Mouse (Mus musculus): ENCODE data around the gene Bola1.
"Not testable (repeated sequence)": the region's sequence is repeated elsewhere in the genome, so short reads cannot be mapped to it uniquely, and the experiment has no call there.

Bola1 gene

DNA sequence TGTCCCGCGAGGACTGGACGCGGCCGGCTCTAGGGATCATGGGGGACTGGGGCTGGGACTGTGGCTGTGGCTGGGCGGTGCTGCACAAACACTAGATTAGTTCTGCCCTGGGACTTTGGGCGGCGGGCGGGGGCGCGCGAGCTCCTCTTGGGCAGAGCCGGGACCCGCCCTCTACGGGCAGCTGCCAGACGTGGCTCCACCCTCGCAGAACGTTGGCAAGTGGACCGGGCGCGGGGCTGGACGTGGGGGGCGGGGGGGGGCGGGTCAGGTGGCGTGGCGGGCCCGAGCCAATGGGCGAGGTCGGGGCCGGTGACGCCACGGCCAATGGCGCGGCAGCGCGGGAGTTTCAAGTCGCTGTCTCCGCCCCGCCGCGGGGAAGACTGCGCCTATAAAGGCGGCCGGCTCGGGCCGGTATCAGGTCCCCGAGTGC, 26.9 kb upstream of the Bola1 start, which contains the start of gene Hist2h3c1:
TSS of gene Hist2h3c1 (plus strand) at position 259 of the 430 bp plus-strand sequence.
- DNase-seq: not testable (repeated sequence)

DNA sequence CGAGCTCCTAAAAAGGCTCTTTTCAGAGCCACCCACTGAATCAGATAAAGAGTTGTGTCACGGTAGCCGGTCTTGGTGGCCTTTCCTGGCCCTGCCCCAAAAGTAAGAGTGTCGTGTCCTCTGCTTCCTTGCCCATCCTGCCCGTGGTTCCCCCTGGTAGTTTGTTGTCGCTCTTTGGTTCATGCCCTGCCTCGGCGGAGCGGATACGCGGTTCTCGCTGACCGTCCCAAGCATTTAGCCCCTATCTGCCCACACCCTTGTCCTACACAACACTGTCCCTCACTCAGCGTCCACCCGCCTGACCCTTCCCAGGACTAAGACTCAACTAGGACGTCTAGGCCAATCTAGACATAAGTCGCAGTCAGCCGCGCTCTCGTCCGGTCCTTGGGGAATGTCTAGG, 26.5 kb upstream of the Bola1 start:
- not testable (repeated sequence) for DNase-seq

DNA sequence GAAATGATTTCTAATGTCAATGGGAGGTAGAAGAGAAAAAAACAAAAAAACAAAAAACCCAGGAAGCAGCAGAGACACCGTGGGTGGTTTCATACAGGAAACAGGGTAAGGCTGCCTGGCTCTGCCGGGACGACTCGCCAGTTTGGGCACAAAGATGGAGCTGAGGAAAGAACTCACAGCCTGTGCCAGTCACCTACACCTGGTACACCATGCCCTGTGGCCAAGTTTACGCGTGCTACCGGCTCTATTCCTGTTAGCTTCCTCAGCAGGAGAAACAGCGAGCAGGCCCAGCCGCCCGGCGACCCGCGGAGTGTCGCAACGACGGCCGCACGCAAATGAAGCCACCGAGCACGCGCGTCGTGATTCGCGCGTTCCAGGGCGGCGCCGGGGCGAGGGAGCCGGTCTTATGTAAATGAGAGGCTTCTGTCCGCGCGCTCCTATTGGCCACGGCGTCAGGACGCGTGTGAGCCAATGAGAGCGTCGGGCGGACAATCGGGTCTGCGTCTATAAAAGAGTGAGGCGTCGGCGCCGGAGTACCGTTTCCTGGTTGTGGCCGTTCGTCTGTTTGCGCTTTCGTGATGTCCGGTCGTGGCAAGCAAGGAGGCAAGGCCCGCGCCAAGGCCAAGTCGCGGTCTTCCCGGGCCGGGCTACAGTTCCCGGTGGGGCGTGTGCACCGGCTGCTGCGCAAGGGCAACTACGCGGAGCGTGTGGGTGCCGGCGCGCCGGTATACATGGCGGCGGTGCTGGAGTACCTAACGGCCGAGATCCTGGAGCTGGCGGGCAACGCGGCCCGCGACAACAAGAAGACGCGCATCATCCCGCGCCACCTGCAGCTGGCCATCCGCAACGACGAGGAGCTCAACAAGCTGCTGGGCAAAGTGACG, 25.7 kb upstream of the Bola1 start, which contains the start of gene Hist2h2aa1:
TSS of gene Hist2h2aa1 (plus strand) at position 495 of the 884 bp plus-strand sequence.
- DNase-seq: peak; percentile 91

DNA sequence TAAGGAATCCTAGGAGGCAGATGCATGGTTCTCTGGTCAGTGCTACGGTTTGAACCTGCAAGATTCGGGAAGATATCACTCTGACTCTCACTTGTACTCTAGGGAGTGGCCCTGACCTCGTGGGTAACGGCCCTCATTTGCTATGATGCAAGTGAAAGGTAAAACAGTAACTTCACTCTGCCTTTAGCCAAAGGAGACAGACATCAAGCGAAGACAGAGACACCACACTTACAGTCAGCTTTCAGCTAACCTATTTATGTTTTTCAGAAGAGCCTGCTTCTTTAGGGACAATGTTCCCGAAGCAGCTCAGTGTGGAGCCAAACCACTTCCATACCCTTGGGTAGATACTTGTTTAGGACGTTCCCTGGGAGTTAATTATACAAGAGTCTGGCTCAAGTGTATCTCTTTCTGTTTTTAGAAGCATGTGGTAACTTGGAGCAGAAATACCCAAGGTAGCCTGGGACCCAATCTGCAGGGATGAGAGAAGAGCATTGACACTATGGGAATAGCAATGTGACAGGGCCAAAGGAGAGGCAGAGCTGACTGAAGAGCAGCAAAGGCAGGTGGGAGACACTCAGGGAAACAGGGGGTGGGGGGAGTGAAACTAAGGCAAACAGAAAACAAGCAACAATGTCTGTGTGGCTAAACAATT, 24.5 kb upstream of the Bola1 start:
- DNase-seq: peak; percentile 31

DNA sequence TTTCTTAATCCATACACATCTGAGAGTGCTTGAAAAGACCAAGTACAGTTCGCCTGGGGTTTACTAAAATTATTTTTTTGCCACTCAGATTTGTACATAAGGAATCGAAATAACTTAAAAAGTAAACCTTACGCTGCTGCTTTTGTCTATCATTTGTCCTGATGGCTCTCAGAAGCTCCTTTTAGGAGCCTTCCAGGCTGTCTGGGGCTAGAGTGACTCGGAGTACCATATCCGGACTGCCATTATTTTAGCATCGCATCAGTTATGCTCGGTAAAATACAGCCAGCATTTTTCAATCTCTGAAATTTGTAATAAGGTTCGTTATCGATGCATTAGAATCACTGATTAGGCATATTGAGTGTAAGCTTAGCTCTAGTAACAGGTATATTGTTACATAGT, 21.3 kb upstream of the Bola1 start:
- DNase-seq: no peak

DNA sequence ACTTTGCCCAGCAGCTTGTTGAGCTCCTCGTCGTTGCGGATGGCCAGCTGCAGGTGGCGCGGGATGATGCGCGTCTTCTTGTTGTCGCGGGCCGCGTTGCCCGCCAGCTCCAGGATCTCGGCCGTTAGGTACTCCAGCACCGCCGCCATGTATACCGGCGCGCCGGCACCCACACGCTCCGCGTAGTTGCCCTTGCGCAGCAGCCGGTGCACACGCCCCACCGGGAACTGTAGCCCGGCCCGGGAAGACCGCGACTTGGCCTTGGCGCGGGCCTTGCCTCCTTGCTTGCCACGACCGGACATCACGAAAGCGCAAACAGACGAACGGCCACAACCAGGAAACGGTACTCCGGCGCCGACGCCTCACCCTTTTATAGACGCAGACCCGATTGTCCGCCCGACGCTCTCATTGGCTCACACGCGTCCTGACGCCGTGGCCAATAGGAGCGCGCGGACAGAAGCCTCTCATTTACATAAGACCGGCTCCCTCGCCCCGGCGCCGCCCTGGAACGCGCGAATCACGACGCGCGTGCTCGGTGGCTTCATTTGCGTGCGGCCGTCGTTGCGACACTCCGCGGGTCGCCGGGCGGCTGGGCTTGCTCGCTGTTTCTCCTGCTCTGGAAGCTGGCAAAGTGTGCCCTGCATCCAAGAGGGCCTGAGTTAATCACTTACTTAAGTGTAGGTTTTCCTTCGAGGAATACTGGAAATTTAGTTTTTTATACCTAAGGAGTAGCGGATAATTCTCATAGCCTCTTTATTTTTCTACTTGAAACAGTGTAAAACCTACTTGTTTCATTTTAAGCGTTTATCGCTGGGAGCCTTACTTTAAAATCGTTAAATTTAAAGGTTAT, 20.7 kb upstream of the Bola1 start, which contains the start of gene Hist2h2aa2:
TSS of gene Hist2h2aa2 (minus strand) at position 328 of the 850 bp plus-strand sequence.
- DNase-seq: peak; percentile 95

DNA sequence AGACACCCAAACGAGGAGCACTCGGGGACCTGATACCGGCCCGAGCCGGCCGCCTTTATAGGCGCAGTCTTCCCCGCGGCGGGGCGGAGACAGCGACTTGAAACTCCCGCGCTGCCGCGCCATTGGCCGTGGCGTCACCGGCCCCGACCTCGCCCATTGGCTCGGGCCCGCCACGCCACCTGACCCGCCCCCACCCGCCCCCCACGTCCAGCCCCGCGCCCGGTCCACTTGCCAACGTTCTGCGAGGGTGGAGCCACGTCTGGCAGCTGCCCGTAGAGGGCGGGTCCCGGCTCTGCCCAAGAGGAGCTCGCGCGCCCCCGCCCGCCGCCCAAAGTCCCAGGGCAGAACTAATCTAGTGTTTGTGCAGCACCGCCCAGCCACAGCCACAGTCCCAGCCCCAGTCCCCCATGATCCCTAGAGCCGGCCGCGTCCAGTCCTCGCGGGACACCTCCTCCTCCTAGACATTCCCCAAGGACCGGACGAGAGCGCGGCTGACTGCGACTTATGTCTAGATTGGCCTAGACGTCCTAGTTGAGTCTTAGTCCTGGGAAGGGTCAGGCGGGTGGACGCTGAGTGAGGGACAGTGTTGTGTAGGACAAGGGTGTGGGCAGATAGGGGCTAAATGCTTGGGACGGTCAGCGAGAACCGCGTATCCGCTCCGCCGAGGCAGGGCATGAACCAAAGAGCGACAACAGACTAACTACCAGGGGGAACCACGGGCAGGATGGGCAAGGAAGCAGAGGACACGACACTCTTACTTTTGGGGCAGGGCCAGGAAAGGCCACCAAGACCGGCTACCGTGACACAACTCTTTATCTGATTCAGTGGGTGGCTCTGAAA, 19.7 kb upstream of the Bola1 start, which contains the start of gene Hist2h3c2:
TSS of gene Hist2h3c2 (minus strand) at position 174 of the 840 bp plus-strand sequence.
- peak; percentile 71 for DNase-seq

DNA sequence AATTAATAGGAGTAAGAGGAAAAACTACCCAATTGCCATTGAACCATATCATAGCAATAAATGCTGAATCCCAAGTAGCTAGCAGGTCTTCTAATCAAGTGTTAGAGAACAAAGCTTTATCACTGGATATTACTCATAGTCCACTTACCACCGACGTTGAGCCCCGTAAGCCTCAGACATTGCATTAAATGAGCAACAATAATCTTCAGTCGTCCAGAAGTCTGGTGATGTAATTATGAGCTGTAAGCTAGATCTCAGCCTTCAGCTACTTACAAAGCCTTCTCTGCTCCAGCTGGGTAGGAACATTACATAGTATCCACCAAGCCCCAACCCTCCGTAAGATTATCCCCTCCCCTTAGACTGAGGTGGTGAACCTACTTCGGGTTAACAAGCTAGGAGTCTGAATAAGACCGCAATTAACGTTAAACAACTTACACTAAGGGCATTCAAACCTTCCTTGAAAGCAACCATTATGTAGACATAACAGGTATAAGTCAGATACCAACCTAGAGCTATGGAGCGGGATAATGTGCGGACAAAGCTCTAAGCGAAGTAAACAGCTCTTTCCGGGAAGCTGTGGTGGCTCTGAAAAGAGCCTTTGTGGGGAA, 18.5 kb upstream of the Bola1 start:
- DNase-seq: no peak

DNA sequence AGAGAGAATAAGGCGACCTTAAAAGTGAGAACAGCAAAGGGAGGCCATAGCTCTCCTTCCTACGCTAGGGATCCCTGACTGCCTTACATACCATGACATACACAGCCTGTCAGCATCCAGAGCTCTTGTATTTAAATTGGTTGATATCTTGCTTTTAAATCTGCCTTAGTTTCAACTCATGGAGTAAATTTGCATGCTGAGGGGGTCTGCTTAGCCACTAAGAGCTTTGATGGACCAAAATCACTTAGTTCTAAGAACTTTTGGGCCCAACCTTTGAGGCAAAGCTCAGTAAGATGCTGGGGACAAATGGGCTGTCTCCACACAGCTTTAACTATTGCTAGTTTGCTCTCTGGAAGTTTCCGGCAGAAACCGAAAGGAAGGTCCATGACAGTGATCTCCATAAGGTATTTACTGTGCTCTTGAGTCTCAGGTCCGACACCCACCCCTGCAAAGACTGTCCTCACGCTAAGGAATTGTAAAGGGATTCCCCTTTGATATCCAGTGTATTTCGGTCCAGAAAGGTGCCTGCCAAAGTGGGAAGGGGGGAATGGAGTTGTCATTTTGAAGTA, 17.9 kb upstream of the Bola1 start:
- no peak for DNase-seq

DNA sequence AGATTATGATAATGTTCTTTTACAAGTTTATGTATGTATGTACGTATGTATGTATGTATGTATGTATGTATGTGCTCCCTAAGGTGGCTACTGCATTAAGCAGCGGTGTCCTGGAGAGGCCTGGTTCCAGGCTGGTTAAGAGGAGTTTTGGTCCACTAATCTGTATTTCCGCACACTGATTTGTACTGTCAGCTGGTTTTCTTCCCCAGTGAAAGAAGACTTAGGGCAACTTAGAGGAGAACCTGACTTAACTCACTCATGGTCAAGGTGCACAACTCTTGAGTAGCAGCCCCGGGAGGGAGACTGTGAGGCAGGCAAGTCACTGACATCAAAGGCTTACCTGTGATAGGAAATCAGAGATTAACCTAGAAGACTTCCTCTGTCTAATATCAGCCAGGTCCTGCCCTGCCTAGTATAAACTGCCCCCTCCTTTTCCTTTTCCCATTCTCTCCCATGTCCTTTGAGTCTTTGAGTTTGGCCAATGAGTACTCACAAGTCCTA, 17.4 kb upstream of the Bola1 start:
- DNase-seq: no peak

DNA sequence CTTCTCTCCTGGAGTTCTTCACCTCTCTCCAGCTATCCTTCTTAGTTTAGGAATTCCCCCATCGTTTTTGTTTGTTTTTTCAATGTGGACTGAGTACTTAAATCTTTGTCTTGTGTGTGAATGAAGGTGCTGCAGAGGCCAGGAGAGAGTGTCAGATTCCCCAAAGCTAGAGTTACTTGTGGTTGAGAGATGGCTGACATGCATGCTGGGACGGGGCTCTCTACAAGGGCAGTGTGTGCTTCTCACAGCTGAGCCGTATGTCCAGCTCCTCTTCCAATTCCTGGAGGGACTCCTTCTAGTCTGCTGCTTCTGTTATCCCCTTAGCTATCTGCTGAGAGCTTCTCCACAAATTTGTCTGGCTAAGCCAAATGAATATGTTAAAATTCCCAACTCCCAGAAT, 16.3 kb upstream of the Bola1 start:
- no peak for DNase-seq

DNA sequence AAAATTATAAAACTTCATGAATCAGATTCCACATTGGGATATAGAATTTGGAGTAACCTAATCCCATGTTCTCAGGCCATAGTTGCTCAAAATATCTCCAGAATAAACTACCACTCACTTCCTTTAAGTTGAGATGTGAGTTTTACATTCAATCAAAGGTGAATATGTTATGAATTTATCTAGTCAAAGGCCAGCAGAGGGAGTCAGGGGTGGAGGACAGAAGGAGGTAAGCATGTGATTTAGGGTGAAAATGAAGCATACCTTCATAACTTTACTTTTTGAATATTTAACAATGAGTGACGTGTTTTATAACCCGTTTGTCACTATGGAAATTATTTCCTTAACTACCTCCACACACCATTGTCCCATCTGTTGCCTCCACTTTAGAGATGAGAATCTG, 15.4 kb upstream of the Bola1 start:
- DNase-seq: no peak

DNA sequence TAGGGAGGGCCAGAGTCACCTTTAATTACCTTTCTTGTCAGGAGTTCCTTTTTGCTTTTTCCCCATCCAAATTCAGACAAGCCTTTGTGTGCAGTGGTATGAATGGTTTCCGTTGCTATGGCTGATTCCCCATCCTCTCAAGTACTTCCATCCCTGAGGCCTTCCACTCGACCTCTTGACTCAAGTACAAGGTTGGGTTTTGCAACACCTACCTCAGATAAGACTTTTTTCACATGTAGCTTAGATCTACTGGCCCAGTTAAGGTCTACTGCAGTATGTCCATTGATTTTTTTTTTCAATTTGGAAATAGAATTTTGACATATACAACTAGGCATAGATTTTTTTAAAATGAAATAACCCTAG, 12.2 kb upstream of the Bola1 start:
- no peak for DNase-seq

DNA sequence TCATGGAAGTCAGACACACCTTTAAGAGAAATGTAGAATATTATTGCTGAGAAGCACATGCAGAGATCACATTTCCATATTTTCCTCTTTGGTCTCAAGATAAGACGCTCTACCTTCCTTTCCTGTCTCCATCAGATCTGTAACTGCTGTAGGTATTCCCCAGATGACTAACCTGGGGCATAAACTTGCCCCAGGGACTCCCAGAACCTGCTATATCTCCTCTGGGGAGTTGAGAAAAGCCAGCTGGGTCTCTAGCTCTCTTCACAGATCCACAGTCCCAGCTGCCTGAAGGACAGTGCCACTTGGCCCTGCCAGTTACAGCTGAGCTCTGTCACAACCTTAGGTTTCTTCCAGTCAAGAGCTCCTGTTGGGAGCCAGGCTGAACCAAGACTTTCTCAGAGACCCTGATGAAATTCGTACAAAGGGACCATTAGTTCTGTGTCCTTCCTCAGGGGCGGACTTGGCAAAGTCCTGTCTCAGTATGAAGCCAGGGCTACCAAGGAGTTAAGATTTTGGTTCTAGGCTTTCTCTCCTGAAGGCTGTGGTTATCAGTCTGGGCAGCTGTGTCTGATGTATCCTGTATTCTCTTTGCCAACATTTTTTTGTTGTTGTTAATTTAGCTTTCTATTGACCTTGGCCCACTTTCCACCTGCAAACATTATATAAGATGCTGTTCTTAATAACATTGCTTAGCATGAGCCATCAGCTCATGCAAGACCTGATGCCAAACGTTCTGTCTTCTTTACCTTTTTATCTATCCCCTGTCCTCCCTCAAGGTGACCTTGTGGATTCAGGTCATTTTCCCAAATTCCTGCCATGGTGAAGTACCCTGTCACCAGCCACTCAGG, 11.6 kb upstream of the Bola1 start:
- DNase-seq: no peak

DNA sequence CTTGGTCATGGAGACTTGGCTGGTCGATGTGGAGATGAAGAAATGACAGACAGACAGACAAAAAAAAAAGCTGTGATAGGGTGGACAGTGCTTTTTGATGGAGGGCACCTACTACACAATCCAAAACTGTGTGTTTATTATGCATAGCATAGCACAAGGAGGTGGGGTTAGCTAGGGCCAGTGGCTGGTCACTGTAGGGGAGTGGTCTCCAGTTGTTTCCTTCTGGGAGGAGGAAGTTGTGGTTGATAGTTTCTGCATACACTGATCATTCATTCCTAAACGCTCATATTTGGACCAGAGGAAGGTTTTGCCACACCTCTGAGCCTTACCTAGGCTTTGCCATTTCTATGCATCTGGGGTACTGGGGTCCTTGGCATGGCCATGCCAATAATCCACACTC, 10.9 kb upstream of the Bola1 start:
- no peak for DNase-seq

DNA sequence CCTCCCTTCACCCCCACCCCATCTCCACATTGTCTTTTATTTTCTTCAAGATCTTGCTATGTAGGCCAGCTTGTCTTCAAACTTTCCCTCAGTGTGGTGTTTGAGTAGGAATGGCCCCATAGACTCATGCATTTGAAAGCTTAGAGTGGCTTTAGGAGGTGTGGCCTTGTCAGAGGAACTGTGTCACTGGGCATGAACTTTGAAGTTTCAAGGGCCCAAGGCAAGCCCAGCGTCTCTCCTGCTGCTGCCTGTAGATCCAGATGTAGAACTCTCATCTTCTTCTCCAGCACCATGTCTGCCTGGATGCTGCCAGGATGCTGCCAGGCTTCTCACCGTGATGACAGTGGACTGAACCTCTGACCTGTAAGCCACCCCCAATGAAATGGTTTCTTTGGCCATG, 9.3 kb upstream of the Bola1 start:
- DNase-seq: no peak

DNA sequence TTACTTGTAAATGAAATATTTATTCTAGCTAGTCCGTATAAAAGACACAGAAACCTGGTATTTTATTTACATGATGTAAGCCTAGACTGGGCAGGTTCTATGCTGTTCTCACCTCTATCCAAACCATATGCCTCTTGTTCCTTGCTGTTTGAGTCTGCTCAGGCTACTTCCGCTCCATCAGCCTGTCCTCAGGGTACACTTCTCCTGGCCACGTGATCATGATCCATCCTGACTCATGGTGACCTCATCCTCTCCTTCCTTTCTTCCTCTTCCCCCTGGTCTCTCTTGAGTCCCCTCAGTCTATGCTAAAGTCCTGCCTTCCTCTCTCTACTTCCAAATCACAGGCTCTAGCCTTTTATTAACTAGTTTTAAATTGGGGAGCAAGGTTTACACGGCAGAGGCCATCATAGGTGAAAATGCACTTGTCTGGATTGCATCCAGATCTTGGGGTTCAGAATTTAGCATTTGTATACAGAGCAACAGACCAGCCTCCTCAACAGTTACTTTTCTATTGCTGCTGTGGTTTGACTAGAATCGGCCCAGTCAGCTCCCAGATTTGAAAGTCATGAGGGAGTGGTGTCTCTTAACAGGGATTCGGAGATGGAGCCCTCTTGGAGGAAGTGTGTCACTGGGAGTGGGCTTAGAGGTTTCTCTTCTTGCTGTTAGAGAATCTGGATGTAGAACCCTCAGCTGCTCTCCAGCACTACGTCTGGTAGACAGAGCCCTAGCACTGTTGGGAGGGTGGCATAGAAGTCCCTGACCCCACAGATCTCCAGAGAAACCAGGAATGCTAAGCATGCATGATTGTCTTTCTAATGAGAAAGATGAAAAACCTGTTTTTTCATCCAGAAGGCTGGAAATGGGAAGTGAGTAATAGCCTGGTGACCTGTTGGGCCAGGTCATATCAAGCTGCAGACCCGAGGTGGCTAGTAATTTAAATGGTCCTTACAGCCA, 7.5 kb upstream of the Bola1 start:
- no peak for DNase-seq

DNA sequence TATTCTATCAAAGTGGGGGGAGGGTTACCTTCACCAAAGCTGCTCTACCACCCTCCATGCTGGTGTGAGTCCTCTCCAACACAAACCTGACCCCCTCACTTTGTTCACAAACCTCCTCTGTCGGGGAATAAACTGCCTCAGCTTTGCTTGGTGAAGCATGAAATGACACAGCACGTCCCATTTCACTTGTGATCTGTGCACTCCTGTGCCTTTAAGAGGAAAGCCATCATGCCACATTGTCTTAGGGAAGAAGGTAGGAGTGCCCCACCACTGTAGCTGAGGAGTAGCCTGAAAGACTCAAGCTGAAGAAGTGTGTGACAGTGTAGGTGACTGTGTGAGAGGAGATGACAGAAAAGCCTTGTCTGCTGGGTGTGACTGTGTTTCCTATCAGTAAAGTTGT, 5.9 kb upstream of the Bola1 start:
- DNase-seq: no peak

DNA sequence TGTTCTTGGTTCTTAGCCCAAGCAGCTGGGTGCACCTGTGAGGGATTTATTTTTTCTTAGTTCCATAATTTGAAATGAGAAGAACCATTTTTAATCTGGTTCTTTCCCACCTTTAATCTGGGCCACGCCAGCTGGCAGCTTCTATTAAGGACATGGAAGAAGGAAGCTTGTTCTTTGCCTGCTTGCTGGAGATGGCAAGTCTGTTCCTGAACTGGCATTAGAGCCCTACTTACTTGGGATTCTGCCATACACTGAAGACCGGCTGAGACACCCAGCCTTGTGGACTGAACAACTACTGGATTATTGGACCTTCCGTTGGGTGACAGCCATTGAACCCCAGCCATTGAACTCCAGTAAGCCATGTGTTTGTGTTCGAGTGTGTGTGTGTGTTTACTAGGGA, 3.3 kb upstream of the Bola1 start:
- no peak for DNase-seq
